Mouse (Mus musculus) adrenal gland, adult 18-20 months (tissue): ENCODE measurements around the gene Cyb561a3. TPM values are rescaled to one million over a fixed set of nuclear protein-coding genes. Genes with fewer than 3 reads are reported as not detected.

Experiments
- total RNA-seq, 2 experiments: library from RNA; stranded (reverse); gene quantifications; 1 replicate in 1 of 2; 2 replicates in 1 of 2; pipeline ENCODE4 v1.2.3; 2021

Gene Cyb561a3
- total RNA-seq, 2 experiments from 2014 or later = 13.2 to 13.6 TPM

Other genes with a start within 250 kb of the Cyb561a3 start
- gene Syt7, start 188.1 kb upstream of the Cyb561a3 start, total RNA-seq = 10 to 100 TPM; 32.1 to 33.0 TPM
- gene Lrrc10b, start 119.7 kb upstream of the Cyb561a3 start, total RNA-seq = 1 to 10 TPM; 4.1 to 5.9 TPM
- gene Ppp1r32, start 94.2 kb upstream of the Cyb561a3 start, total RNA-seq = under 1 TPM in 1 of 2 experiments, not detected in 1; 0.35 TPM
- 10 to 100 TPM; 52.5 to 54.5 TPM for gene Cpsf7, start 51.9 kb upstream of the Cyb561a3 start, total RNA-seq
- gene Sdhaf2, start 51.0 kb upstream of the Cyb561a3 start, total RNA-seq = 10 to 100 TPM; 68.5 to 72.4 TPM
- 10 to 100 TPM; 15.5 to 17.8 TPM for gene Tmem216, start 20.9 kb upstream of the Cyb561a3 start, total RNA-seq
- 1 to 10 TPM; 7.2 TPM for gene Tmem138, start 190 bp downstream of the Cyb561a3 start, total RNA-seq
- gene Ddb1, start 28.2 kb downstream of the Cyb561a3 start, total RNA-seq = 100 to 1,000 TPM; 214 to 303 TPM
- gene Tkfc, start 28.5 kb downstream of the Cyb561a3 start, total RNA-seq = 10 to 100 TPM; 19.1 to 20.4 TPM
- gene Vwce, start 57.0 kb downstream of the Cyb561a3 start, total RNA-seq = under 1 TPM; 0.20 to 0.38 TPM
- not detected for gene Pga5, start 100.9 kb downstream of the Cyb561a3 start, total RNA-seq
- 10 to 100 TPM; 19.3 to 26.8 TPM for gene Vps37c, start 111.6 kb downstream of the Cyb561a3 start, total RNA-seq
- under 1 TPM in 1 of 2 experiments, not detected in 1; 0.38 TPM for gene Cd5, start 161.8 kb downstream of the Cyb561a3 start, total RNA-seq